8 mouse cellular contexts compared by ENCODE assay signal in genomic region chr12:99966116-99966770, GRCm38 (mm10). TPM values are rescaled to one million over a fixed set of nuclear protein-coding genes. Genes with fewer than 3 reads are reported as not detected.
DNase-seq lines count a peak whose midpoint lies in the region; TF ChIP-seq lines count a peak whose summit lies in the region.

No protein-coding gene starts in this region.

- WGBS in heart, embryonic 10.5 days, result 4% methylated on average over 25 of the region's 25 CpGs

- H3K9me3 ChIP-seq in heart, embryonic 10.5 days, result no peaks in the 10 kb centered on the region
- H3K9me3 ChIP-seq in megakaryocyte, embryonic 14.5 days, result peaks cover 3% of the 10 kb centered on the region; the same call in 1 of the 2 replicates

- H3K27ac ChIP-seq in heart, embryonic 10.5 days, result no peak overlapping the region; the same call in 1 of the 2 replicates
- H3K27ac ChIP-seq in bone marrow macrophage, adult 2 months (ENCODE audit: insufficient read depth, low read depth, low read length), result peak overlapping the region; percentile 92

- H3K27me3 ChIP-seq in heart, embryonic 10.5 days (ENCODE audit: insufficient read depth, poor library complexity, severe bottlenecking), result peaks cover 85% of the 10 kb centered on the region
- H3K27me3 ChIP-seq in megakaryocyte, embryonic 14.5 days (replicated peaks), result peaks cover 78% of the 10 kb centered on the region

- H3K4me1 ChIP-seq in heart, embryonic 10.5 days, result peaks cover 31% of the 10 kb centered on the region
- peaks cover 23% of the 10 kb centered on the region for H3K4me1 ChIP-seq in bone marrow macrophage, adult 2 months (ENCODE audit: control insufficient read depth, insufficient read depth, low read length)
- peaks cover 40% of the 10 kb centered on the region for H3K4me1 ChIP-seq in megakaryocyte, embryonic 14.5 days

- TF ChIP-seq CTCF in bone marrow macrophage, adult 2 months (IDR thresholded peaks at IDR 0.05; ENCODE audit: low read depth, low read length), result no peak

- DNase-seq in heart, embryonic 10.5 days (ENCODE audit: low spot score), result no peak
- no peak for DNase-seq in heart, adult 8-10 months (ENCODE audit: low spot score)
- DNase-seq in heart, postnatal 36 days, result peak; percentile 15 to 18
- no peak for DNase-seq in MN1 (ENCODE audit: low spot score)
- no peak for DNase-seq in urinary bladder, postnatal 4 days (ENCODE audit: low spot score in 2 of 2)
- DNase-seq in urinary bladder, postnatal 25 days (ENCODE audit: low spot score), result no peak

- H3K36me3 ChIP-seq in heart, embryonic 10.5 days, result no peaks in the 10 kb centered on the region
- H3K36me3 ChIP-seq in megakaryocyte, embryonic 14.5 days (replicated peaks; ENCODE audit: low read length), result no peaks in the 10 kb centered on the region

- intact Hi-C loops in heart, postnatal 36 days (cut with DNase I), result no loop called here

- TF ChIP-seq POLR2A in bone marrow macrophage, adult 2 months (IDR thresholded peaks at IDR 0.05; ENCODE audit: borderline replicate concordance, low read depth, low read length), result no peak

- peak overlapping the region; percentile 65 for H3K4me3 ChIP-seq in heart, embryonic 10.5 days
- H3K4me3 ChIP-seq in bone marrow macrophage, adult 2 months (ENCODE audit: insufficient read depth, low read length), result peak overlapping the region; percentile 83
- peak overlapping the region; percentile 90 for H3K4me3 ChIP-seq in megakaryocyte, embryonic 14.5 days (replicated peaks)

RNA-seq across cellular contexts. Expression of gene Kcnk13, which starts 1.9 kb away (rescaled TPM):
- polyA plus RNA-seq in heart, embryonic 10.5 days (2016; fragmentation: Nextera tagmentation; extraction: Ambion mirVana), result 0.05 and 0.23 TPM in 2 replicates
- total RNA-seq in heart, adult 8-10 months (2022), result under 1 TPM; 0.16 to 0.52 (median 0.34) TPM
- 27.7 and 28.3 TPM in 2 replicates for polyA plus RNA-seq in bone marrow macrophage, adult 2 months (2012; ENCODE audit: insufficient read depth, insufficient read length, missing spikeins)
- total RNA-seq in heart, postnatal 36 days (2021), result under 1 TPM; 0.36 to 0.38 TPM
- polyA plus RNA-seq in megakaryocyte, embryonic 14.5 days (2012; ENCODE audit: insufficient read depth, low replicate concordance), result 0.35 TPM in 1 of 2 replicates, not detected in the other

Comparison
In these comparisons a context has a peak if more than half of its experiments do, and no peak if none do; other contexts are left out.
1. DNase-seq: peak in heart, postnatal 36 days (2 of 2); none in heart, embryonic 10.5 days (single experiment), heart, adult 8-10 months (single experiment), MN1 (single experiment), urinary bladder, postnatal 4 days (0 of 2) and urinary bladder, postnatal 25 days (single experiment).
2. RNA of gene Kcnk13, which starts 1.9 kb away (polyA plus RNA-seq): 27.7 to 28.3 TPM in bone marrow macrophage, adult 2 months; 0.35 TPM in megakaryocyte, embryonic 14.5 days and 0.05 to 0.23 TPM in heart, embryonic 10.5 days; every median in the first group is over 10 times any median in the second.
3. Peak in every context shown above with its lines, with median percentiles within 50 percentile points of each other: H3K4me3 ChIP-seq.